Mouse (Mus musculus) MEL (cell line): ENCODE measurements around the gene Cfdp1.

Experiments
- CTCF ChIP-seq, 3 experiments: IDR thresholded peaks in 2 of 3; conservative IDR thresholded peaks in 1 of 3; 2 replicates each; pipeline ENCODE4 v1.5.1; 2011 to 2012; ENCODE audit warnings: low read length in 3 of 3, low read depth in 2 of 3, mild to moderate bottlenecking in 2 of 3, improper control_type of control experiment in 1 of 3, inconsistent platforms in 1 of 3, mixed read lengths in 1 of 3, moderate library complexity in 1 of 3; ENCODE audit not compliant: control insufficient read depth in 1 of 3, insufficient read depth in 1 of 3, poor library complexity in 1 of 3, severe bottlenecking in 1 of 3
- EP300 ChIP-seq, 2 experiments: IDR thresholded peaks; 2 replicates each; pipeline ENCODE4 v1.6.1; 2011; ENCODE audit warnings: improper control_type of control experiment in 2 of 2, low read length in 2 of 2, low read depth in 1 of 2, mild to moderate bottlenecking in 1 of 2
- HCFC1 ChIP-seq: IDR thresholded peaks from 2 replicates; pipeline ENCODE4 v1.6.1; 2012; ENCODE audit warnings: low read depth, mild to moderate bottlenecking, inconsistent platforms, low read length, improper control_type of control experiment, moderate library complexity
- MAX ChIP-seq: IDR thresholded peaks from 2 replicates; pipeline ENCODE4 v1.6.1; 2011; ENCODE audit warnings: low read length, improper control_type of control experiment
- POLR2AphosphoS2 ChIP-seq: IDR thresholded peaks from 2 replicates; pipeline ENCODE4 v1.6.1; 2011; ENCODE audit warnings: low read length, improper control_type of control experiment
- POLR2AphosphoS5 ChIP-seq: IDR thresholded peaks from 2 replicates; pipeline ENCODE4 v1.6.1; 2012; ENCODE audit warnings: low read depth, borderline replicate concordance, mild to moderate bottlenecking, inconsistent platforms, low read length, moderate library complexity, mixed read lengths
- TAL1 ChIP-seq: IDR thresholded peaks from 2 replicates; pipeline ENCODE4 v1.6.1; 2012; ENCODE audit warnings: mild to moderate bottlenecking, inconsistent platforms, low read length, moderate library complexity, mixed read lengths
- TBP ChIP-seq: IDR thresholded peaks from 2 replicates; pipeline ENCODE4 v1.8.0; 2011; ENCODE audit warnings: low read depth, low read length, improper control_type of control experiment
- TCF12 ChIP-seq: IDR thresholded peaks from 2 replicates; pipeline ENCODE4 v1.6.1; 2014; ENCODE audit warnings: low read depth, mild to moderate bottlenecking, inconsistent platforms, low read length, improper control_type of control experiment, moderate library complexity
- USF2 ChIP-seq, 2 experiments: IDR thresholded peaks; 2 replicates each; pipeline ENCODE4 v1.6.1; 2011 to 2012; ENCODE audit warnings: improper control_type of control experiment in 2 of 2, low read length in 2 of 2, borderline replicate concordance in 1 of 2, inconsistent platforms in 1 of 2, low read depth in 1 of 2, mild to moderate bottlenecking in 1 of 2; ENCODE audit not compliant: insufficient read depth in 1 of 2

- TF ChIP-seq POLR2AphosphoS5 (no peak), TAL1 (no peak), USF2 (IDR thresholded peaks at IDR 0.05; ENCODE audit: borderline replicate concordance in 1 of 2, insufficient read depth in 1 of 2, low read depth in 1 of 2, low read length in 2 of 2) (no peak), POLR2AphosphoS2 (no peak), CTCF (IDR thresholded peaks at IDR 0.05 in 2 of 3, conservative IDR thresholded peaks at IDR 0.05 in 1 of 3; ENCODE audit: control insufficient read depth in 1 of 3, insufficient read depth in 1 of 3, low read depth in 2 of 3, low read length in 3 of 3, poor library complexity in 1 of 3, severe bottlenecking in 1 of 3) (no peak), EP300 (IDR thresholded peaks at IDR 0.05; ENCODE audit: low read depth in 1 of 2, low read length in 2 of 2) (no peak), TCF12 (no peak), MAX (no peak), TBP (no peak), HCFC1 (no peak)
These were observed 78.3 kb downstream of the Cfdp1 start for GRCm38 (mm10) chr8:111775766-111776165.
